Mouse (Mus musculus) monocyte, adult 2 months (primary cell): ENCODE measurements around the gene Spesp1.

Experiments
- DNase-seq, 2 experiments: peaks; one replicate each; pipeline ENCODE4 v3.0.0; 2022; ENCODE audit warnings: low spot score in 2 of 2, low read depth in 1 of 2

Spesp1 gene

GRCm38 (mm10) chr9:62246380-62246942 lies 35.5 kb downstream of the Spesp1 start:
- DNase-seq: no peak

DNA sequence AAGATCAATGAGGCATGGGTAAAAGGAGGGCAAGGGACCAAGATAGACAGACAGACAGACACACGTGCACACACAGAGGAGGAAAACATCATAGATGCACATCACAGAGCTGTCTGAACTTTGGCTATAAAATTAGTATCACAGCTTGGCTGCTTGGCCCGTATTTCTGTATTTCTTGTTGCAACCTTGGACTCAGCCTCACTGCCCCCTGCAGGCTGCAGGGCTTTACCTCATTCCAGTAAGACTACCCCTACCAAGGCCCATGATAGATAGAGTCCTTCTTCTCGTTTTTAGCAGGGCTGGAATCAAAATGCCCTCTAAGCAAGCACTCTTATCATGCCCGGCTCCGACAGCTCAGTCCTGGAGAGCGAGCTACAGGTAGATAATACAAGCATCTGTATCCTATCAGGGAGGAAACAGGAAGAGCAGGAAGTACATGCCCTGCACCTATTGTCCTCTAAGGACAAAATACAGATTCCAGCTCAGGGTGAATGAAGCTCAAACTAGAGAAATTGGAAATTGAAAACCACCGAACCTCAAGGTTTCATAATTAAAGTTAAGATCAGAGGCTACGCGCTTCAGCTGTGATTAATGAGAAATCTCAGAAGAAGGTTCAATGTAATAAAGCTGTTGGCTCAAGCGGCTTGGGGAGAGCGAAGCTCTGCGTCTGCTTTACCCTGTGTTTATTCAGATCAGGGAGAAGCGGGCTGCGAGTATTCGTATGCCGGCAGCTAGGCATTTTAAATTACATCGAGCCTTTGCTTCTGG lies 36.2 kb downstream of the Spesp1 start:
- DNase-seq: no peak

GRCm38 (mm10) chr9:62244612-62245010 lies 37.4 kb downstream of the Spesp1 start:
- DNase-seq: no peak

- peak in 1 of 2 experiments; percentile 18 for DNase-seq
These were observed 37.9 kb downstream of the Spesp1 start for GRCm38 (mm10) chr9:62243991-62244611.

DNA sequence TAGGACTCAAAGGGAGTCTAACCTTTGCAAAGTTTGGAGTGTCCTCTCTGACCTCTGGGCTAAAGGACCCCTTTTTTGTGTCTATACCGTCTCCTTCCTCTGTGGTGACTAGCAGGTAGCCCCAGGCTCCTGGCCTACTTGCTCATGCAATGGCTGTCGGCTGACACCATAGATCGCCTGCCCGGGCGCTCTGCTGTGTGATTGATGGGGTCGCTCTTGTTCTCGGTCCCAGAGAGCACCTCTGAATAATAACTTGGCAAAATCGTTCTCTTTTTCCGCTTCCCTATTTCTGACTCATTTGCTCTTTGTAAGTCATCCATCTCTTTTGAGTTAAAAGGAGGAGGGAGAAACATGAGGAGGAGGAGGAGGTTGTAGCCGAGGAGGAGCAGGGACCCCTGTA lies 42.0 kb downstream of the Spesp1 start:
- DNase-seq: no peak

DNA sequence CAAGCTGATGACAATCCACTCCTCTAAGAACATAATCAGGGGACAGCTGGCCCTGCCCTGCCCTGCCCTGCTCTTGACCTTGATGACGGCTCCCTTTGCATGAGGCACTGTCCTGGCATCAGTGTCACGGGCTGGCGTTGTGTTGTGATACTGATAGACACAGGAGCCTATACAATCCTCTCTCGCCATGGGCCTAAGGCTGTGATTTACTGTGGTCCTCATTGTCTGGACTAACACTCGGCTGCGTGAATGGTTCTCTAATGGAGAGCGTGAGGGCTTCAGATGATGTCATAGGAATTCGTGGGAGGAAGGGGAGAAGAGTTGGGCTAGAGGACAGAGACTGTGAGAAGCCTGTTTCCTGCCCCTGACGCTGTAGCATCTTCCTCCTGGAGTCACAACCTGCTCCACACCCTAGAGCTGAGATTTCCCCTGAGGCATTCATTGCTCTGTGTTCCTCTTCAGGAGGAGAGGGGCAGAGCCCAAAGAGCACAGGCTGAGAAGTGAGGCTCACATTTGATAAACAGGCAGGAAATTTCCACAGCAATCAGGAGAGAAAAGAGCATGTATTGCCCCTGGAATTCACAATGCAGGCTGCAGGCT lies 44.5 kb downstream of the Spesp1 start:
- no peak for DNase-seq

- no peak for DNase-seq
These were observed 46.5 kb downstream of the Spesp1 start for GRCm38 (mm10) chr9:62235501-62235900.

- no peak for DNase-seq
These were observed 49.4 kb downstream of the Spesp1 start for GRCm38 (mm10) chr9:62232649-62233048.

DNA sequence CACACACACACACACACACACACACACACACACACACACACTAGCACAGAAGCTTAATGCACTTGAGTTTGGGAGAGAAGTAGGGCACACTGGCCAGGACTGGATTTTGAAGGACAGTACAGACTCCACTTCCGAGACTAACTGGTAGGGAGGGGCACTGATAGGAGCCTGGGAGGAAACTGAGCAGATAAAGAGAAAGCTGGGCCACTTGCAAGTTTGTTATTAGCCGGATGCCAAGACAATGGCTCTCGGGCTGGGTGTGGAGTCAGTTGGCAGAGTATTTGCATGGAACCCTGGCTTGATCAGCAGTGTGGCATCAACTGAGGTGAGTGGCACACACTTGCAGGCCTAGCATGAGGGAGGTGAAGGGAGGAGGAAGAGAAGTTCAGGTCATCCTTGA lies 51.0 kb downstream of the Spesp1 start:
- DNase-seq: no peak

GRCm38 (mm10) chr9:62229985-62230384 lies 52.0 kb downstream of the Spesp1 start:
- no peak for DNase-seq

DNA sequence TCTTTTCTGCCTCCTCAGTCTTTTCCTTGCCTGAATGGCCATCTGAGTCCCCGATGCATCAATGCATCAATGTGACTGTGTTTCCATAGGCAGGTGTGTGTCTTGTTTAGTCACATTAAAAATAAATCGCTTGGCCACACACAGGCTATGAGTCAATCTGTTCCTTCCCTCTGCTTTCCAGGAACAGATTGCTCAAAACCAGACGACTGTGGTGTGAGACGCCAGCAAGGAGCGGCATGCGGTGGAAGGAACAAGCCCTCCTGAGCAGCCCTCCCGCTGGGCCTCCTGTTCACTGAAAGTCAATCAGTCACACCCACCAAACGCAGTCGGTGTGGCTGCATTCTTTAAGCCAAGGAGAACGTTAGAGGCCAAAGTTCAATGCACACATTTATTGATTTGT lies 59.5 kb downstream of the Spesp1 start:
- no peak for DNase-seq

- DNase-seq: no peak
These were observed 60.0 kb downstream of the Spesp1 start for GRCm38 (mm10) chr9:62222029-62222428.
